In genomic region chr10:128613154-128613440, GRCm38 (mm10) we compare ENCODE assay signal across 8 mouse cellular contexts. TPM values are rescaled to one million over a fixed set of nuclear protein-coding genes. Genes with fewer than 3 reads are reported as not detected.
DNase-seq lines count a peak whose midpoint lies in the region; ATAC-seq and TF ChIP-seq lines count a peak whose summit lies in the region.

No protein-coding gene starts in this region.

- no peaks in the 10 kb centered on the region for H3K9me3 ChIP-seq in forebrain, embryonic 14.5 days (replicated peaks; ENCODE audit: control insufficient read depth, low read length)
- no peaks in the 10 kb centered on the region for H3K9me3 ChIP-seq in forebrain, postnatal 0 days (ENCODE audit: low read length)
- no peaks in the 10 kb centered on the region for H3K9me3 ChIP-seq in lung, embryonic 16.5 days (ENCODE audit: control insufficient read depth, low read length)
- no peaks in the 10 kb centered on the region for H3K9me3 ChIP-seq in intestine, postnatal 0 days (ENCODE audit: control insufficient read depth)
- no peaks in the 10 kb centered on the region for H3K9me3 ChIP-seq in neural tube, embryonic 15.5 days (replicated peaks)

- no peak overlapping the region for H3K9ac ChIP-seq in forebrain, embryonic 14.5 days (ENCODE audit: low read length)
- H3K9ac ChIP-seq in forebrain, postnatal 0 days = no peak overlapping the region
- no peak overlapping the region for H3K9ac ChIP-seq in lung, embryonic 16.5 days (ENCODE audit: low read length)
- no peak overlapping the region for H3K9ac ChIP-seq in intestine, postnatal 0 days (ENCODE audit: low read depth, low read length)
- no peak overlapping the region for H3K9ac ChIP-seq in neural tube, embryonic 15.5 days (replicated peaks)

- H3K4me3 ChIP-seq in forebrain, embryonic 14.5 days (ENCODE audit: low read depth, low read length) = no peak overlapping the region
- no peak overlapping the region for H3K4me3 ChIP-seq in forebrain, postnatal 0 days (ENCODE audit: low read depth, low read length)
- no peak overlapping the region for H3K4me3 ChIP-seq in lung, embryonic 16.5 days (ENCODE audit: low read length)
- no peak overlapping the region for H3K4me3 ChIP-seq in intestine, postnatal 0 days (ENCODE audit: low read depth, low read length)
- no peak overlapping the region for H3K4me3 ChIP-seq in neural tube, embryonic 15.5 days (replicated peaks)

- TF ChIP-seq CTCF in forebrain, postnatal 0 days (IDR thresholded peaks at IDR 0.05; ENCODE audit: low read depth) = no peak
- TF ChIP-seq CTCF in intestine, postnatal 0 days (IDR thresholded peaks at IDR 0.05; ENCODE audit: low read depth) = no peak

- DNase-seq in forebrain, embryonic 14.5 days (ENCODE audit: low spot score) = no peak
- no peak for DNase-seq in forebrain, postnatal 0 days
- no peak for DNase-seq in lung, postnatal 36 days
- no peak for DNase-seq in frontal cortex, postnatal 36 days (ENCODE audit: low spot score in 2 of 2)
- DNase-seq in frontal cortex, postnatal 25 days (ENCODE audit: low spot score in 2 of 2) = no peak

- H3K27ac ChIP-seq in forebrain, embryonic 14.5 days (ENCODE audit: low read depth, low read length) = no peak overlapping the region
- H3K27ac ChIP-seq in forebrain, postnatal 0 days (ENCODE audit: low read depth, low read length) = no peak overlapping the region
- no peak overlapping the region for H3K27ac ChIP-seq in lung, embryonic 16.5 days (ENCODE audit: low read length)
- H3K27ac ChIP-seq in intestine, postnatal 0 days (ENCODE audit: low read depth, low read length) = no peak overlapping the region
- no peak overlapping the region for H3K27ac ChIP-seq in neural tube, embryonic 15.5 days (replicated peaks)

- 0 out of 2 replicates have a peak, but pooled peaks have one; percentile 20 for ATAC-seq in forebrain, embryonic 14.5 days
- ATAC-seq in forebrain, postnatal 0 days = no peak
- peak; percentile 20; the same call in 1 of the 2 replicates for ATAC-seq in lung, embryonic 16.5 days (ENCODE audit: low read depth)
- ATAC-seq in intestine, postnatal 0 days = 0 out of 2 replicates have a peak, but pooled peaks have one; percentile 16
- ATAC-seq in neural tube, embryonic 15.5 days (ENCODE audit: low FRiP score) = peak; percentile 31; the same call in 1 of the 2 replicates

- H3K36me3 ChIP-seq in forebrain, embryonic 14.5 days (ENCODE audit: control insufficient read depth, insufficient read depth, low read length) = no peaks in the 10 kb centered on the region
- no peaks in the 10 kb centered on the region for H3K36me3 ChIP-seq in forebrain, postnatal 0 days (ENCODE audit: insufficient read depth)
- no peaks in the 10 kb centered on the region for H3K36me3 ChIP-seq in lung, embryonic 16.5 days (ENCODE audit: control insufficient read depth, insufficient read depth, low read length)
- H3K36me3 ChIP-seq in intestine, postnatal 0 days (ENCODE audit: control insufficient read depth, insufficient read depth) = no peaks in the 10 kb centered on the region
- no peaks in the 10 kb centered on the region for H3K36me3 ChIP-seq in neural tube, embryonic 15.5 days

- H3K4me1 ChIP-seq in forebrain, embryonic 14.5 days (ENCODE audit: control insufficient read depth, insufficient read depth, low read length) = no peaks in the 10 kb centered on the region
- no peaks in the 10 kb centered on the region for H3K4me1 ChIP-seq in forebrain, postnatal 0 days (ENCODE audit: insufficient read depth)
- H3K4me1 ChIP-seq in lung, embryonic 16.5 days (replicated peaks; ENCODE audit: control insufficient read depth, insufficient read depth, low read length) = 0 out of 2 replicates have a peak, but pooled peaks cover 2% of the 10 kb centered on the region
- no peaks in the 10 kb centered on the region for H3K4me1 ChIP-seq in intestine, postnatal 0 days (replicated peaks; ENCODE audit: control insufficient read depth, insufficient read depth, low read length)
- peaks cover 3% of the 10 kb centered on the region; the same call in 1 of the 2 replicates for H3K4me1 ChIP-seq in neural tube, embryonic 15.5 days

- H3K4me2 ChIP-seq in forebrain, embryonic 14.5 days (ENCODE audit: low read length) = no peak overlapping the region
- H3K4me2 ChIP-seq in forebrain, postnatal 0 days (ENCODE audit: low read depth) = no peak overlapping the region
- peak overlapping the region; percentile 41; the same call in 1 of the 2 replicates for H3K4me2 ChIP-seq in lung, embryonic 16.5 days (ENCODE audit: low read depth, low read length)
- H3K4me2 ChIP-seq in intestine, postnatal 0 days (replicated peaks; ENCODE audit: low read depth) = peak overlapping the region; percentile 18; the same call in 1 of the 2 replicates
- H3K4me2 ChIP-seq in neural tube, embryonic 15.5 days = peak overlapping the region; percentile 42

- 44% methylated on average over 6 of the region's 6 CpGs for WGBS in forebrain, embryonic 14.5 days
- WGBS in forebrain, postnatal 0 days = 42% methylated on average over 6 of the region's 6 CpGs
- 44% methylated on average over 6 of the region's 6 CpGs for WGBS in lung, embryonic 16.5 days
- 40% methylated on average over 6 of the region's 6 CpGs for WGBS in intestine, postnatal 0 days
- whole genome bisulfite sequencing in neural tube, embryonic 15.5 days = 49% methylated on average over 6 of the region's 6 CpGs

- no peaks in the 10 kb centered on the region for H3K27me3 ChIP-seq in forebrain, embryonic 14.5 days (replicated peaks; ENCODE audit: control insufficient read depth, insufficient read depth, low read length)
- no peaks in the 10 kb centered on the region for H3K27me3 ChIP-seq in forebrain, postnatal 0 days (ENCODE audit: insufficient read depth, low read length)
- no peaks in the 10 kb centered on the region; the same call in 1 of the 2 replicates for H3K27me3 ChIP-seq in lung, embryonic 16.5 days (ENCODE audit: control insufficient read depth, insufficient read depth, low read depth, low read length)
- no peaks in the 10 kb centered on the region for H3K27me3 ChIP-seq in intestine, postnatal 0 days (replicated peaks; ENCODE audit: control insufficient read depth, insufficient read depth, low read length)
- no peaks in the 10 kb centered on the region for H3K27me3 ChIP-seq in neural tube, embryonic 15.5 days (replicated peaks)

RNA-seq across cellular contexts. Expression of gene Rps26, which starts 13.4 kb away (rescaled TPM):
- 522 and 721 TPM in 2 replicates for polyA plus RNA-seq in forebrain, embryonic 14.5 days (2014; fragmentation: Nextera tagmentation; extraction: Ambion mirVana)
- 859 and 1,363 TPM in 2 replicates for total RNA-seq in forebrain, postnatal 0 days (2014; rRNA removed)
- 436 and 640 TPM in 2 replicates for polyA plus RNA-seq in forebrain, postnatal 0 days (2015; fragmentation: Nextera tagmentation; extraction: Ambion mirVana)
- polyA plus RNA-seq in lung, embryonic 16.5 days (2015; fragmentation: Nextera tagmentation; extraction: Ambion mirVana) = 720 and 793 TPM in 2 replicates
- 519 and 548 TPM in 2 replicates for polyA plus RNA-seq in intestine, postnatal 0 days (2015; fragmentation: Nextera tagmentation; extraction: Ambion mirVana)
- 381 and 453 TPM in 2 replicates for polyA plus RNA-seq in neural tube, embryonic 15.5 days (2015; fragmentation: Nextera tagmentation; extraction: Ambion mirVana)

RNA-seq across cellular contexts. Expression of gene Erbb3, which starts 23.6 kb away (rescaled TPM):
- 0.17 and 0.40 TPM in 2 replicates for polyA plus RNA-seq in forebrain, embryonic 14.5 days (2014; fragmentation: Nextera tagmentation; extraction: Ambion mirVana)
- 1.3 and 1.4 TPM in 2 replicates for total RNA-seq in forebrain, postnatal 0 days (2014; rRNA removed)
- polyA plus RNA-seq in forebrain, postnatal 0 days (2015; fragmentation: Nextera tagmentation; extraction: Ambion mirVana) = 0.41 and 0.68 TPM in 2 replicates
- polyA plus RNA-seq in lung, embryonic 16.5 days (2015; fragmentation: Nextera tagmentation; extraction: Ambion mirVana) = 26.9 and 27.6 TPM in 2 replicates
- polyA plus RNA-seq in intestine, postnatal 0 days (2015; fragmentation: Nextera tagmentation; extraction: Ambion mirVana) = 22.3 and 23.8 TPM in 2 replicates
- polyA plus RNA-seq in neural tube, embryonic 15.5 days (2015; fragmentation: Nextera tagmentation; extraction: Ambion mirVana) = 3.1 and 6.6 TPM in 2 replicates

RNA-seq across cellular contexts. Expression of gene Ikzf4, which starts 32.7 kb away (rescaled TPM):
- polyA plus RNA-seq in forebrain, embryonic 14.5 days (2014; fragmentation: Nextera tagmentation; extraction: Ambion mirVana) = 6.5 and 9.2 TPM in 2 replicates
- total RNA-seq in forebrain, postnatal 0 days (2014; rRNA removed) = 8.4 and 15.6 TPM in 2 replicates
- 6.3 and 11.3 TPM in 2 replicates for polyA plus RNA-seq in forebrain, postnatal 0 days (2015; fragmentation: Nextera tagmentation; extraction: Ambion mirVana)
- polyA plus RNA-seq in lung, embryonic 16.5 days (2015; fragmentation: Nextera tagmentation; extraction: Ambion mirVana) = 1.4 and 1.6 TPM in 2 replicates
- polyA plus RNA-seq in intestine, postnatal 0 days (2015; fragmentation: Nextera tagmentation; extraction: Ambion mirVana) = 0.95 and 1.7 TPM in 2 replicates
- polyA plus RNA-seq in neural tube, embryonic 15.5 days (2015; fragmentation: Nextera tagmentation; extraction: Ambion mirVana) = 15.2 and 17.0 TPM in 2 replicates

RNA-seq across cellular contexts. Expression of gene Pa2g4, which starts 47.3 kb away (rescaled TPM):
- polyA plus RNA-seq in forebrain, embryonic 14.5 days (2014; fragmentation: Nextera tagmentation; extraction: Ambion mirVana) = 177 and 187 TPM in 2 replicates
- 119 and 122 TPM in 2 replicates for total RNA-seq in forebrain, postnatal 0 days (2014; rRNA removed)
- polyA plus RNA-seq in forebrain, postnatal 0 days (2015; fragmentation: Nextera tagmentation; extraction: Ambion mirVana) = 128 and 135 TPM in 2 replicates
- polyA plus RNA-seq in lung, embryonic 16.5 days (2015; fragmentation: Nextera tagmentation; extraction: Ambion mirVana) = 161 and 167 TPM in 2 replicates
- polyA plus RNA-seq in intestine, postnatal 0 days (2015; fragmentation: Nextera tagmentation; extraction: Ambion mirVana) = 65.3 and 66.8 TPM in 2 replicates
- 121 and 157 TPM in 2 replicates for polyA plus RNA-seq in neural tube, embryonic 15.5 days (2015; fragmentation: Nextera tagmentation; extraction: Ambion mirVana)

Comparison
In these comparisons a context has a peak if more than half of its experiments do, and no peak if none do; other contexts are left out.
1. H3K4me2 ChIP-seq: peak in lung, embryonic 16.5 days (single experiment), intestine, postnatal 0 days (single experiment) and neural tube, embryonic 15.5 days (single experiment); none in forebrain, embryonic 14.5 days (single experiment) and forebrain, postnatal 0 days (single experiment).